Mouse (Mus musculus): ENCODE data around the gene Garnl3. TPM values are rescaled to one million over a fixed set of nuclear protein-coding genes. Genes with fewer than 3 reads are reported as not detected.

Gene Garnl3
- polyA plus RNA-seq, 1 experiment from 2014 or later = 62.3 TPM

DNA sequence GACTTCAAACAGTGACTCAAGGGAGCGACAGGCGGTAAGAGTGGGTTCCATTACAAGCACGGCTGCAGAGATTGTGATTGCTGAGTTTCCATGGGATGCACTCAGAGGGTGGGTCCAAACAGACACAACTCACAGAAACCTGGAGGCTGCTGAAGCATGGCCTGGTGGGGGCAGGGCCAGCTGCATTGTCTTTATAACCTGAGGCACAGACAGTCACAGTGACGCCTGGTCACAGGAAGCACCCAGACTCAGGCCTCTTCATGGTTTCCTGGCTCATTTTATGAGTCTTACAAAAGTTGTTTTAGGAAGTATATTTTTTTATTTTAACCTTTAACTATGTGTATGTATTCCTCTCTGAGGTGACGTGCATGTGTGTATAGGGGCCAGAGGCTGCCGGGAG, 38.0 kb upstream of the Garnl3 start:
- H3K4me1 ChIP-seq = peaks cover 15% of the 10 kb centered on the region
- no peaks in the 10 kb centered on the region for H3K27me3 ChIP-seq (replicated peaks)
- H3K4me3 ChIP-seq (replicated peaks) = no peak overlapping the region
- peaks cover 41% of the 10 kb centered on the region for H3K36me3 ChIP-seq
- no peaks in the 10 kb centered on the region for H3K9me3 ChIP-seq (replicated peaks)
- ATAC-seq (ENCODE audit: low FRiP score) = no peak
- WGBS = 75% methylated on average over 6 of the region's 6 CpGs
- H3K4me2 ChIP-seq = no peak overlapping the region
- H3K9ac ChIP-seq (replicated peaks) = no peak overlapping the region
- no peak overlapping the region for H3K27ac ChIP-seq (replicated peaks)

DNA sequence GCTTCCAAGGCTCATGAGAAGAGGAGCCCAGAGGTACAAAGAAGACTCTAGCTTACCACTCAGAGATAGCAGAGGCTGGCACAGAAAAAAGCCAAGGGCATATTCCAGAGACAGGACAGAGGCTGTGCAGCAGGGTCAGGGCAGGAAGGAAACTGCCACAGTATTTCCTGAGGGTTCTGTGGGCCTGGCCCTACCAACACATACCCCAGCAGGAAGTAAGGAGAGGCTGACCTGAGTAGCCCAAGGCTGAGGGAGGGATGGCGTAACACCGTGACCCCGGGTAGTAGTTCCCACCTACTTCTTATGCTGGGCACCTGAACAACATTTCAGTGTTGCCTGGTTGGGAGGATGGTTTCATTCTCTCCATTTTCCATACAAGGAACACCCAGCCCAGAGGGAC, 35.6 kb upstream of the Garnl3 start:
- 97% methylated on average over 3 of the region's 3 CpGs for WGBS
- H3K4me2 ChIP-seq = no peak overlapping the region
- no peak overlapping the region for H3K4me3 ChIP-seq (replicated peaks)
- no peak for ATAC-seq (ENCODE audit: low FRiP score)
- H3K27ac ChIP-seq (replicated peaks) = no peak overlapping the region
- no peaks in the 10 kb centered on the region for H3K9me3 ChIP-seq (replicated peaks)
- H3K27me3 ChIP-seq (replicated peaks) = no peaks in the 10 kb centered on the region
- no peak overlapping the region for H3K9ac ChIP-seq (replicated peaks)
- peaks cover 38% of the 10 kb centered on the region for H3K36me3 ChIP-seq
- H3K4me1 ChIP-seq = peaks cover 15% of the 10 kb centered on the region

DNA sequence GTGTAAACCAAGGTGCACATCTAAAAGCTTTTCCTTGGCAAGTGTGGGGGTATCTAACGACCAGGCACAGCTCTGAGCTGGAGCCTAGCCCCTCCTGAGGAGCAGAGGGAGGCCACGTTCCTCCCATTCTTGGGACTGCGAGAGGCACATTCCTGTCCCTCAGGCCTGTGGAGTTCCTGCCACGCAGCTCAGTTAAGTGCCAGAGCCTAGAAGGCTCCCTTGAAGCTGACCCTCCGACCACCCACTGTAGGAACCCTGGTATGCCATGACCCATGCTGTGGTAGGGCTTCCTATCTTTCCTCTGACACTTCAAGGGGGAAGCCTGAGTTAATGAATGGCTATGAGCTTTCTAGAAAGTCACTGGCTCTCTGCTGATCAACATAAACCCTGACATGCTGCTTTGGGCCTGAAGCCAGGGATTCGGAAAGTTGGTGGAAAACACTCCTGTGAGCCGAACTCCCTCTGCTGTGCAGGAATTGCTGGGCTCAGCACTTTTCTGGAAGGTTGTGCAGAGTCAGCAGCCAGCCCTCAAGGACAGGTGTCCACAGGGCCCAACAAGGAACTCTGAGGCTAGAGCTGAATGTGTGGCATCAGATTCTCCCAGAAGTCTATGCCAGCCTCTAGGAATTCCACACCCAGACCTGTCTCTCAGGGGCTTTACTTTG, 34.4 kb upstream of the Garnl3 start:
- H3K36me3 ChIP-seq = peaks cover 29% of the 10 kb centered on the region
- WGBS = 69% methylated on average over 7 of the region's 7 CpGs
- H3K9me3 ChIP-seq (replicated peaks) = no peaks in the 10 kb centered on the region
- no peaks in the 10 kb centered on the region for H3K27me3 ChIP-seq (replicated peaks)
- 0 out of 2 replicates have a peak overlapping the region, but pooled peaks have one; percentile 28 for H3K27ac ChIP-seq (replicated peaks)
- H3K4me3 ChIP-seq (replicated peaks) = no peak overlapping the region
- no peak for ATAC-seq (ENCODE audit: low FRiP score)
- H3K4me1 ChIP-seq = peaks cover 15% of the 10 kb centered on the region; the same call in 1 of the 2 replicates
- H3K4me2 ChIP-seq = no peak overlapping the region
- no peak overlapping the region for H3K9ac ChIP-seq (replicated peaks)

DNA sequence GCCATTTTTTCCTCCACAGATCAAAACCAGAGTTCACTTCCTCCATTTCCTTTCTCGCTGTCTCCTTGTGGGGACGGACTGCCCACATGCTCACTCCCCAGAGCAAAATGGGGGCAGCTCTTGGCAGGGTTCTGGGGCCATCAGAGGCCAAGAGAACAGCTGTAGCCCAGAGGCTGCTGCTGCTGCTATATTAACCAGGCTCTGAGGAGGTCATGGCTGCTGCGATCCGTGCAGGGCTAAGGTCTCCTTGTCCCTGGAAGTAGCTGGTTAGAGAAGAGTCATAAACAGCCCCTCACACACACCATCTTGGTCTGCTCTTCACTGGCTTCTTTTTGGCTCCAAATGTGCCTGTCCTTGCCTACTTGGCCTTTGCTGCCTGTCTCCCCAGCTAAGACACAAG, 33.8 kb upstream of the Garnl3 start:
- 75% methylated on average over 4 of the region's 4 CpGs for WGBS
- Histone ChIP-seq H3K9me3 (replicated peaks) (no peaks in the 10 kb centered on the region), H3K36me3 (peaks cover 29% of the 10 kb centered on the region), H3K4me3 (replicated peaks) (no peak overlapping the region), H3K27ac (replicated peaks) (0 out of 2 replicates have a peak overlapping the region, but pooled peaks have one; percentile 28), H3K4me1 (peaks cover 15% of the 10 kb centered on the region; the same call in 1 of the 2 replicates), H3K4me2 (no peak overlapping the region), H3K9ac (replicated peaks) (no peak overlapping the region), H3K27me3 (replicated peaks) (no peaks in the 10 kb centered on the region)
- no peak for ATAC-seq (ENCODE audit: low FRiP score)

DNA sequence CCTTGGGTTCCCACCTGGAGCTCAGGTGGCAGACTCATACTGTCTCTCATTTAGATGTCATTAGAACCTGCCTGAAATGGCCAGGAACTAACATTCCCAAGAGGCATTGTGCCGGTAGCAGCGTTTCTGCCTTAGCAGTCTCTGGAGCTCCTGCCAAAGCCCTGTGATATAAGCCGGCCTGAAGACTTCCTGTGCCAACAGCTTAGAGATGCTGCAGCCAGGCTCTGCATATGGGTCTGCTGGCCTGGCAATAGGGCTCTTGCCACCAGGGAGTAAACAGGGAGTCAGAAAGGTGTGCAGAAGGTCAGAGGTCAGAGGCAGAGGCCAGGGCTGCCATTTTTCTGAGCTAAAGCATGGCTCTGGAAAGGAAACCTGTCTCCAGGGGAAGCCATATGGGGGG, 33.2 kb upstream of the Garnl3 start:
- Histone ChIP-seq H3K4me3 (replicated peaks) (no peak overlapping the region), H3K9ac (replicated peaks) (no peak overlapping the region), H3K27me3 (replicated peaks) (no peaks in the 10 kb centered on the region), H3K27ac (replicated peaks) (0 out of 2 replicates have a peak overlapping the region, but pooled peaks have one; percentile 28), H3K9me3 (replicated peaks) (no peaks in the 10 kb centered on the region), H3K36me3 (peaks cover 28% of the 10 kb centered on the region), H3K4me2 (no peak overlapping the region), H3K4me1 (peaks cover 15% of the 10 kb centered on the region; the same call in 1 of the 2 replicates)
- 59% methylated on average over 3 of the region's 3 CpGs for WGBS
- no peak for ATAC-seq (ENCODE audit: low FRiP score)

DNA sequence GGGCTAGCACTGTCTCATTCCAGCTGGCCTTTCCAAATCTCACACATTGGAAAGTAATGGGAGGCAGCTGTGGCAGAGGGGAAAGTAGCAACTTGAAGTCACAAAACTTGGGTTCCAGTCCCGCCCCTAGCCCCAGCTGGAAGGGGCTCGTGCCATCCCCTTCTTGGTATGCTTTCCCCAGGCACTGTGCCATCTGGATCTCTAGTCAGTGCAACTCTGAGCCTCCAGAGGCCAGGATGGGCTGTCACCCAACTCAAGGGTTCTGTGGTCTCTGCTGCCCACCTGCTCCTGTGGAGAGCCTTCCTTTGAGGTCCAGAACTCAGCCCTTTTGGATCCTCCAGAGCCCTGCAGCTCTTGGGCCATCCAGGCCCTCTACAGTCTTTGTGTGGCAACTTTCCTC, 30.7 kb upstream of the Garnl3 start:
- no peak for ATAC-seq (ENCODE audit: low FRiP score)
- peaks cover 34% of the 10 kb centered on the region for H3K36me3 ChIP-seq

DNA sequence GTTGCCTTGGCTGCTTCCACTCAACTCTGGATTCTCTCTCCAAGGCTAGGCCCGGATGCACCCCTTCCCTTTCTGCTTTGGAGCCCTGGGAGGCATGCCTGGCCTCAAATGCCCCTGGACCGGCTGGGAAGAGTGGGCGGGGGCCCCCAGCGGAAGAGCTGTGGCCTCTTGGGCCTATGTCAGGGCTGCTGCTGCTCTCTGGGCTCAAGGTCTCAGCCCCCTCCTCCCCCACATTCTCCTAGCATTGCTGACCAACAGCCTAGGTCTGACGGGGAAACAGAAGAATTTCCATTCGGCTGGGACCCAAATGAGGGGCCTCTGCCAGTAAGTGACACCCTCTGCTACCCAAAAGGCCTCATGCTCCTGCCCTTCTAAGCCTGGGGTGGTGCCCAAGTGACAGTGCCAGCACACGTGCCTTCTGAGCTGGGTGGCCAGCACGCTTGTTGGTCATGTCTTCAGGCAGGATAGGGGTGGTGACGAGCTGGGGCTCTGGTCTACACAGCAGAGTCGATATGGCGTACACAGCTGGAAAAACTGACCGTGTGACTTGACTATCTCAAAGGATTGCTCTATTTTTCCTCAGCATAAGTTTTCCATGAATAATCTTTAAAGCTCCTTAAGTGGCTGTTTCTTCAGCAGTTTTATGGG, 29.0 kb upstream of the Garnl3 start:
- 79% methylated on average over 12 of the region's 12 CpGs for WGBS
- Histone ChIP-seq H3K9me3 (replicated peaks) (no peaks in the 10 kb centered on the region), H3K4me3 (replicated peaks) (no peak overlapping the region), H3K4me2 (no peak overlapping the region), H3K9ac (replicated peaks) (no peak overlapping the region), H3K4me1 (peaks cover 8% of the 10 kb centered on the region; the same call in 1 of the 2 replicates), H3K27ac (replicated peaks) (no peak overlapping the region), H3K36me3 (peaks cover 28% of the 10 kb centered on the region), H3K27me3 (replicated peaks) (no peaks in the 10 kb centered on the region)
- ATAC-seq (ENCODE audit: low FRiP score) = no peak

More for the DNA sequence above, 30.7 kb upstream of the Garnl3 start:
- no peak overlapping the region for H3K9ac ChIP-seq (replicated peaks)
- peaks cover 15% of the 10 kb centered on the region; the same call in 1 of the 2 replicates for H3K4me1 ChIP-seq
- 77% methylated on average over 2 of the region's 2 CpGs for WGBS
- H3K27ac ChIP-seq (replicated peaks) = no peak overlapping the region
- no peaks in the 10 kb centered on the region for H3K9me3 ChIP-seq (replicated peaks)
- no peaks in the 10 kb centered on the region for H3K27me3 ChIP-seq (replicated peaks)
- no peak overlapping the region for H3K4me2 ChIP-seq
- H3K4me3 ChIP-seq (replicated peaks) = no peak overlapping the region

DNA sequence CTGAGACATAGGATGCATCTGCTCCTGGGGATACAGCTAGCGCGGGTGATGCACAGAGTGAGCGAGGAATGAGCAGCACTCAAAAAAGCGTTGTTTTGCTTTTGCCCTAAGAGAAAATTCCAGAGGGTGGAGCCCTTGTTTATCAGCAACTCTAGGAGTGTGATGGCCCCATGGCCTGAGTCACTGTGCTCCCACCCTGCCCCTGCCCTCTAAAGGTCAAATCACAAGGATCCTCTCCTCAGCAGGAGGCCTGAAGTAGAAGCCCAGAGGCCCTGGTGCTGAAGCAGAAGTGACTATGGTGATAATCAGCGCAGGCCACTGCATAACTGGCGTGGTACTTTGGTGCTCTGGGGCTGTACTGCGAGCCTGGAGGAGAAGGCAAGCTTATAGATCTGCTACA, 28.1 kb upstream of the Garnl3 start:
- Histone ChIP-seq H3K4me3 (replicated peaks) (no peak overlapping the region), H3K36me3 (peaks cover 28% of the 10 kb centered on the region), H3K4me1 (no peaks in the 10 kb centered on the region; the same call in 1 of the 2 replicates), H3K9me3 (replicated peaks) (no peaks in the 10 kb centered on the region), H3K27me3 (replicated peaks) (no peaks in the 10 kb centered on the region), H3K9ac (replicated peaks) (no peak overlapping the region), H3K4me2 (no peak overlapping the region), H3K27ac (replicated peaks) (no peak overlapping the region)
- ATAC-seq (ENCODE audit: low FRiP score) = no peak
- 91% methylated on average over 7 of the region's 7 CpGs for WGBS

DNA sequence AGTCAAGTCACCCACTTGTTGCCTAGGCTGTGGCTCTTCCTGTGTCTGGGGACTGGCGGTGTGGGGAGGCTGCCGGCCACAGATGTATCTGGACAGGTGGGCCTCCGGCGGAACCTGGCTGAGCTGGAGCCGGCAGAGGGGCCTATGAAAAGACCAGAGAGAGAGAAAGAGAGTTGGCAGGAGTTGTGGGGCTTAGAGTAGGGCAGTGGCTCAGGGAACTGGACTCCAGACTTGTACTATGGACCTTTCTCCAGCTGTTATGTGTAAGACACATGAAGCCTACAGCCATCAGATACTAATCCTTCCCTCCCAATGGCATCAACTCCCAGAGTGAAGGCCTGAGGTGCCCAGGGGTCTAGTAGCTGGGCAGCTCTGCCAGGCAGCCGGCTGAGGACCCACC, 27.4 kb upstream of the Garnl3 start:
- Histone ChIP-seq H3K4me2 (no peak overlapping the region), H3K4me3 (replicated peaks) (no peak overlapping the region), H3K27me3 (replicated peaks) (no peaks in the 10 kb centered on the region), H3K36me3 (peaks cover 33% of the 10 kb centered on the region), H3K4me1 (no peaks in the 10 kb centered on the region), H3K9ac (replicated peaks) (no peak overlapping the region), H3K27ac (replicated peaks) (no peak overlapping the region), H3K9me3 (replicated peaks) (no peaks in the 10 kb centered on the region)
- no peak for ATAC-seq (ENCODE audit: low FRiP score)
- WGBS = 95% methylated on average over 6 of the region's 6 CpGs

DNA sequence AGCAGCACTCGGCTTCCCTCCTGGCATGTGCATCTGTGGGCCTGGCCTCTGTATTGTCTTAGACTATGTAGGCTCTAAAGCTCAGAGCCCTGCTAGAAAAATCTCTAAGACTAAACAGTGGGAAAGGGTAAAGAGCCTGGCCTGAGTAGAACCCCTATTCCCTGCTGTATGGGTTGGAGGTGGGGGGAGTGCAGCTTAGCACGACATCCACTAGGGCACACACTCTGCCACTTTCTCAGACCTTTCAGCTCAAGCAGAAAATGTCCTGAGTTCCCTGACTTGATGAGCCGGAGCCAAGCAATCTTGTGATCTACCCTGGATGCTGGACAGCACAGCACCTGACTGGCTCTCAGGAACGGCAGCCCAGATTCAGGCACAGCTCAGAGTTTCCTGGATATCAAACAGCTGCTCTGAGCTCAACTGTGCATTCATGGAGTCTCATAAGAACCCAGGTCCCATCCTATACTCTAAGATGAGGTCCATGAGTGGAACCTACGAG, 24.9 kb upstream of the Garnl3 start:
- Histone ChIP-seq H3K4me2 (no peak overlapping the region), H3K4me3 (replicated peaks) (no peak overlapping the region), H3K36me3 (peaks cover 29% of the 10 kb centered on the region), H3K9me3 (replicated peaks) (no peaks in the 10 kb centered on the region), H3K27me3 (replicated peaks) (no peaks in the 10 kb centered on the region), H3K9ac (replicated peaks) (no peak overlapping the region), H3K27ac (replicated peaks) (no peak overlapping the region; the same call in 1 of the 2 replicates), H3K4me1 (no peaks in the 10 kb centered on the region)
- 81% methylated on average over 5 of the region's 5 CpGs for WGBS
- no peak for ATAC-seq (ENCODE audit: low FRiP score)

DNA sequence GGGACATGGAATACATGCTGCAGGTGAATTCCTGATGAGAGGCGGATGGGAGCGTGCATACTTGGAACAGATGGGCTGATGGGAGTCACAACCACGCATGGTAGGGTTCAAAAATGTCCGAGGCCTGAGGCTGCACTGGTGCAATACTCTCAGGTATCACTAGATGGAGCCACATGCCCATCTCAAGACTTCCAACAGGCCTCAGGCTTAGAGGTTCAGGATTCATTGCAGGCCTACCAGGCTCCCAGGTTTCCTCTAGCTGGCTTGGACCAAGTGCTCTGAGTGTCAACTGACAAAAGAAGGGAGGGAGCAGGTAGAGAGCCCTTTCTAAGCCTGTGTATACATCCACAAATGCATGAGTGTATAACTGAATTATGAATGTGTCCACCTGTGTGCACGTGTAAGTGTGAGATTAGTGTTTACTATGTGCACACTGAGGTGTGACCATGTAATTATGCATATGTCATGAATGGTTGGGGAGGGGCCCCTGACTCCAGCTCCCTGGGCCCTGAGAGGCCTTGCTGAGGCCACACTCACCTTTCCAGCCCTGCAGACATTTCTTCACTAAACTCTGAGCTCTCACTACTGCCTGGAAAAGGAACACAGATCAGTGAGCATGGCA, 23.4 kb upstream of the Garnl3 start:
- H3K9me3 ChIP-seq (replicated peaks) = no peaks in the 10 kb centered on the region
- no peak overlapping the region for H3K4me2 ChIP-seq
- peaks cover 32% of the 10 kb centered on the region for H3K36me3 ChIP-seq
- peak; percentile 71 for ATAC-seq (ENCODE audit: low FRiP score)
- no peaks in the 10 kb centered on the region for H3K4me1 ChIP-seq
- WGBS = 30% methylated on average over 5 of the region's 5 CpGs
- no peaks in the 10 kb centered on the region for H3K27me3 ChIP-seq (replicated peaks)
- H3K9ac ChIP-seq (replicated peaks) = no peak overlapping the region
- H3K4me3 ChIP-seq (replicated peaks) = no peak overlapping the region
- no peak overlapping the region for H3K27ac ChIP-seq (replicated peaks)

DNA sequence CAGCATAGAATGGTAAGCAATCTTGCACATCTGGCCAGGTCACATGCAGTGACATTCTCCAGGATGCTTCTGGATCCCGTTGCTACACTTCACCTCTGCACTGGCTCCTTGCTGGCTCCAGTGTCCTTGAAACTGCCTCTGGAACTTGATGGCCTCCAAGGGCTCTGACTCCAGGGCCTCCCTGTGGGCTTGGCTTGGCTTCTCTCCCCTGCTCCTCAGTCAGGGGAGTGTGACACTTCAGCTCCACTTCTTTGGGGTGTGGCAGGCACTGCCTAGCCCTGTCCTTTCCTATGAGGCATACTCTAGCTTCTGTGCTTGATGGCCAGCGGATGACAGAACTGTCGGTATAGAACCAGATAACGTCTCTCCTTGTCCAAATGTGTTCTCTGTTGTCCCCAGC, 15.5 kb upstream of the Garnl3 start:
- ATAC-seq (ENCODE audit: low FRiP score) = no peak
- Histone ChIP-seq H3K27ac (replicated peaks) (no peak overlapping the region), H3K4me3 (replicated peaks) (no peak overlapping the region), H3K4me1 (no peaks in the 10 kb centered on the region), H3K36me3 (peaks cover 22% of the 10 kb centered on the region), H3K9ac (replicated peaks) (no peak overlapping the region), H3K27me3 (replicated peaks) (no peaks in the 10 kb centered on the region), H3K4me2 (no peak overlapping the region), H3K9me3 (replicated peaks) (no peaks in the 10 kb centered on the region)
- WGBS = 91% methylated on average over 4 of the region's 4 CpGs
